ENCODE assay signal across 24 mouse cellular contexts in genomic region chr16:55168433-55168832, GRCm38 (mm10).
"Had no signal": no experiment of that assay in that cellular context is flagged by ENCODE, and none has a peak within 500 bp of the region (broad histone marks: within the 10 kb centered on the region; RNA-seq: fewer than 3 reads in every experiment).

No protein-coding gene starts in this region.

- H3K9ac ChIP-seq: heart, embryonic 12.5 days; hindbrain, embryonic 12.5 days; hindbrain, embryonic 14.5 days; kidney, embryonic 15.5 days; limb, embryonic 15.5 days; liver, embryonic 12.5 days; liver, embryonic 14.5 days had no signal

- H3K4me2 ChIP-seq: heart, embryonic 12.5 days; hindbrain, embryonic 12.5 days; hindbrain, embryonic 14.5 days; kidney, embryonic 15.5 days; limb, embryonic 15.5 days; liver, embryonic 12.5 days had no signal

- H3K4me1 ChIP-seq: heart, embryonic 10.5 days; heart, embryonic 12.5 days; limb, embryonic 15.5 days; liver, embryonic 12.5 days had no signal

- H3K4me3 ChIP-seq: heart, embryonic 10.5 days; heart, embryonic 12.5 days; hindbrain, embryonic 10.5 days; hindbrain, embryonic 12.5 days; kidney, embryonic 15.5 days; limb, embryonic 15.5 days; liver, embryonic 12.5 days had no signal

- H3K27ac ChIP-seq: heart, embryonic 10.5 days; hindbrain, embryonic 10.5 days; hindbrain, embryonic 12.5 days; hindbrain, embryonic 14.5 days; kidney, embryonic 15.5 days; kidney, postnatal 0 days; limb, embryonic 15.5 days; liver, embryonic 12.5 days; liver, embryonic 14.5 days had no signal

- DNase-seq: gastrocnemius, postnatal 10 days; gastrocnemius, postnatal 25 days; heart, adult 18-20 months; heart, postnatal 10 days; kidney, adult 11 months; kidney, adult 2 months; kidney, adult 9 months; kidney, postnatal 14 days; kidney, postnatal 36 days; layer of hippocampus, adult 9-11 months; layer of hippocampus, postnatal 36 days; left cerebral cortex, postnatal 4 days had no signal

- ATAC-seq: hindbrain, embryonic 16.5 days; intestine, embryonic 16.5 days; liver, embryonic 12.5 days had no signal

- H3K9me3 ChIP-seq: heart, embryonic 10.5 days; heart, embryonic 12.5 days; hindbrain, embryonic 10.5 days; hindbrain, embryonic 12.5 days; kidney, embryonic 15.5 days; limb, embryonic 15.5 days; liver, embryonic 12.5 days had no signal

- H3K27me3 ChIP-seq: heart, embryonic 12.5 days; hindbrain, embryonic 12.5 days; kidney, embryonic 15.5 days; limb, embryonic 15.5 days; liver, embryonic 12.5 days had no signal

- H3K36me3 ChIP-seq: heart, embryonic 10.5 days; heart, embryonic 12.5 days; hindbrain, embryonic 10.5 days; hindbrain, embryonic 12.5 days; kidney, embryonic 15.5 days; limb, embryonic 15.5 days; liver, embryonic 12.5 days had no signal
